Mouse (Mus musculus): Measurements from ENCODE around the gene Grk6.

Gene Grk6

DNA sequence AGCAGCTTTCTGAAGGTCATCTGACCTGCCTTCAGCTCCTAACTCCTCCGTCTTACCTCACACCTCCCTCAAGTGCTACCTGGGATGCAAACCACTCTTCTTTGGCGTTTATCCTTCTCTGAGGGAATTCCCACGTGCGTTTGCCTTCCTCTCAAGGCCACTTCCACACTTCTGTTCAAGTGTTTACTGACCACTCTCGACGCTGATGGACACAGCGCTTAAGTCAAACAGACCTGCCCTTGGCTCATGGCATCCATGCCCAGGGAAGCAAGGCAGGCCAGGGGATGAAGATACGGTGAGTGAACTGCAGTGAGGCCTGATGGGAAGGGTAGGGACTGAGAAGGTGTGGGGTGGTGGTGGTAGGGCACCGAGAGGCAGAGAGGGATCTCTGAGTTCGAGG is 55.7 kb downstream of the Grk6 start:
- DNase-seq (ENCODE audit: low read depth, low spot score) = no peak
- Histone ChIP-seq H3K27me3 (ENCODE audit: control insufficient read depth, insufficient read depth, low read length, poor library complexity, severe bottlenecking) (no peaks in the 10 kb centered on the region), H3K36me3 (ENCODE audit: control insufficient read depth, insufficient read depth, low read length, poor library complexity, severe bottlenecking) (peaks cover 5% of the 10 kb centered on the region)

DNA sequence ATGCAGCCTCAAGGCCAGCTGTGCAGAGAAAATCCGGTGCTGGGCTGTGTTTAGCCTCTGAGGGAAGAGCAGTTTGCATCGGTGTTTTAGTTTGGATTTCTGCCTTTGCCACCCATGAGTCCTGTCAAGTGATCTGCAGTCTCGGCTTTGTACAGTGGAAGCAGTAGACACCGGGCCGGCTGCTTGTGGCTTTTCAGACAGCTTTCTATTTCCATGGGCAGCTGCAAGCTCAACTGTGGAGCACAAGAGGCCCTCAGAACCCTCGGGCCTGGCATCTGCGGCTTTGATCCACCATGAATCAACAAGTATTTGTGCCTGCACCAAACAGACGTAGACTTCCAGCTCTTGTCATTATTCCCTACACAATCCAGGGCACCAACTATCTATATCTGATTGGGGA is 57.5 kb downstream of the Grk6 start:
- H3K36me3 ChIP-seq (ENCODE audit: control insufficient read depth, insufficient read depth, low read length, poor library complexity, severe bottlenecking) = peaks cover 11% of the 10 kb centered on the region
- H3K27me3 ChIP-seq (ENCODE audit: control insufficient read depth, insufficient read depth, low read length, poor library complexity, severe bottlenecking) = no peaks in the 10 kb centered on the region
- DNase-seq (ENCODE audit: low read depth, low spot score) = no peak

GRCm38 (mm10) chr13:55504390-55504789 is 59.5 kb downstream of the Grk6 start:
- Histone ChIP-seq H3K27me3 (ENCODE audit: control insufficient read depth, insufficient read depth, low read length, poor library complexity, severe bottlenecking) (no peaks in the 10 kb centered on the region), H3K36me3 (ENCODE audit: control insufficient read depth, insufficient read depth, low read length, poor library complexity, severe bottlenecking) (peaks cover 11% of the 10 kb centered on the region)
- DNase-seq (ENCODE audit: low read depth, low spot score) = no peak

DNA sequence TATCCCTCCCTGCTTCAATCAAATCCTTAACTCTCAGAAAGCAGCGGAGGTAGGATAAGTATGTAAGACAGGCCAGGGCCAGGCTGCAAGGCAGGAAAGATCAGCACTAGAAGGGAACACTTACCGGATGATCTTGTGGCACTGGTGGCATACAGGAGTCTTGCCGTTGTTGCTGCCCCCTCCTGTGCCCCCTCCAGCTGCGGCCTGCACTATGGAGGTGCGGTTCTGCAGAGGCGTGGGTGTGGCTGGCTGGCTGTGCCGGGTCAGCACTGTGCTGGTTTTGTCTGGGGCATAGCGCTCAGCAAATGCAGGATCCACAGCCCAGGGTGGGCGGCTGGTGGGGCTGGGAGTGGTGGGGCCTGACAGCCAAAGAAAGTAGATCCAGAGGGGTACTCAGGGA is 60.9 kb downstream of the Grk6 start:
- DNase-seq (ENCODE audit: low read depth, low spot score) = no peak
- Histone ChIP-seq H3K27me3 (ENCODE audit: control insufficient read depth, insufficient read depth, low read length, poor library complexity, severe bottlenecking) (no peaks in the 10 kb centered on the region), H3K36me3 (ENCODE audit: control insufficient read depth, insufficient read depth, low read length, poor library complexity, severe bottlenecking) (peaks cover 11% of the 10 kb centered on the region)

DNA sequence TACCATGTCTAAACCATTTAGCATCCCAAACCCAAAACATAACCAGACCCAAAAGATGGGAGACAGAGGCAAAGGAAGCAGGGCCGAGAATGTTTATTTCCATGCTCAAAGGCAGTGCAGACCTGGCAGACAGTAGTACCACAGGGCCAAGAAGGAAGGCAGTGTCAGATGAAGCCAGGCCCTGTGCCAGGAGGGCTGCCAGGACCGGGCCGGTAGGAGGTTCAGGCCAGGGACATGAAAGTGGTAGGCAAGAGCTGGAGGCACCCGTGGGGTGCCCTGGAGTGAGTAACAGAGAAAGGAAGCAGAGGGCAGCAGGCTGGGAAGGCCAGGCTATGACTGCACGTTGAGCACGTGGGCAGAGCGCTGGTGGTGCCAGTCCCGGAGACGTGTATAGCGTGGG is 61.8 kb downstream of the Grk6 start:
- H3K36me3 ChIP-seq (ENCODE audit: control insufficient read depth, insufficient read depth, low read length, poor library complexity, severe bottlenecking) = peaks cover 11% of the 10 kb centered on the region
- no peaks in the 10 kb centered on the region for H3K27me3 ChIP-seq (ENCODE audit: control insufficient read depth, insufficient read depth, low read length, poor library complexity, severe bottlenecking)
- no peak for DNase-seq (ENCODE audit: low read depth, low spot score)

DNA sequence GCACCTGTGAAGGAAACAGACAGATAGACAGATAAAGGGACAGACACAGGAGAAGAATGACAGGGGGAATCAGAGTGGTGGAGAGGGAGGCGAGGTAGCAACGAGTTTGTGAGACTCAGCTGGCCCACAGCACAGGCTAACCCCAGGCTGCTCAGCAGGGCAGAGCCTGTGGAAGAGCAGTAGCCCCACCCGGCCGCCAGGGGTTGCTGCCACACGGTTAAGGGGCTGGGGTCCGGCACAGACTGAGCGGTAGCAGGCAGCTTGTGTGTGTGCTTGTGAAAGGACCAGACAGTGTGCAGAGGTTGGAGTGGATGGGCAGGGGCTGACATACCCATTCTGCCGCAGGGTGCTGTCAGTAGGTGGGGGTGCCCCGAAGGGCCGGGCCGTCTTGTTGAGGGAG is 63.0 kb downstream of the Grk6 start:
- no peak for DNase-seq (ENCODE audit: low read depth, low spot score)
- Histone ChIP-seq H3K27me3 (ENCODE audit: control insufficient read depth, insufficient read depth, low read length, poor library complexity, severe bottlenecking) (no peaks in the 10 kb centered on the region), H3K36me3 (ENCODE audit: control insufficient read depth, insufficient read depth, low read length, poor library complexity, severe bottlenecking) (peaks cover 11% of the 10 kb centered on the region)

GRCm38 (mm10) chr13:55508531-55508930 is 63.7 kb downstream of the Grk6 start:
- no peak for DNase-seq (ENCODE audit: low read depth, low spot score)
- Histone ChIP-seq H3K27me3 (ENCODE audit: control insufficient read depth, insufficient read depth, low read length, poor library complexity, severe bottlenecking) (no peaks in the 10 kb centered on the region), H3K36me3 (ENCODE audit: control insufficient read depth, insufficient read depth, low read length, poor library complexity, severe bottlenecking) (peaks cover 11% of the 10 kb centered on the region)

GRCm38 (mm10) chr13:55510332-55510667 is 65.4 kb downstream of the Grk6 start:
- H3K27me3 ChIP-seq (ENCODE audit: control insufficient read depth, insufficient read depth, low read length, poor library complexity, severe bottlenecking) = no peaks in the 10 kb centered on the region
- H3K36me3 ChIP-seq (ENCODE audit: control insufficient read depth, insufficient read depth, low read length, poor library complexity, severe bottlenecking) = peaks cover 6% of the 10 kb centered on the region
- no peak for DNase-seq (ENCODE audit: low read depth, low spot score)

Data from splenic B cell, adult 2 months (primary cell).